Mouse (Mus musculus): ENCODE results near the gene Ephb1. TPM values are rescaled to one million over a fixed set of nuclear protein-coding genes. Genes with fewer than 3 reads are reported as not detected.

Gene Ephb1
- total and polyA plus RNA-seq, 2 experiments: under 0.01 to 0.05 TPM

GRCm38 (mm10) chr9:101915082-101915481, 439.4 kb downstream of the Ephb1 start:
- H3K36me3 ChIP-seq (ENCODE audit: control insufficient read depth, insufficient read depth, low read length): no peaks in the 10 kb centered on the region
- H3K4me1 ChIP-seq (ENCODE audit: control insufficient read depth, insufficient read depth, low read length): no peaks in the 10 kb centered on the region
- WGBS: 77% methylated on average over 2 of the region's 2 CpGs
- no peak overlapping the region for H3K9ac ChIP-seq (ENCODE audit: low read depth, low read length)
- H3K79me2 ChIP-seq (ENCODE audit: control insufficient read depth, insufficient read depth, low read length): no peaks in the 10 kb centered on the region
- H3K27me3 ChIP-seq (ENCODE audit: control insufficient read depth, insufficient read depth, low read length): no peaks in the 10 kb centered on the region
- DNase-seq (ENCODE audit: extremely low read depth, low read depth, low spot score): no peak
- H3K4me3 ChIP-seq (ENCODE audit: insufficient read depth, low read depth, low read length): no peak overlapping the region
- no peak overlapping the region for H3K27ac ChIP-seq (replicated peaks; ENCODE audit: insufficient read depth, low read depth, low read length)
- TF ChIP-seq CTCF (IDR thresholded peaks at IDR 0.05; ENCODE audit: low read depth, low read length): no peak
- no peak for TF ChIP-seq POLR2A (IDR thresholded peaks at IDR 0.05; ENCODE audit: extremely low read depth, insufficient read depth, low read length)

DNA sequence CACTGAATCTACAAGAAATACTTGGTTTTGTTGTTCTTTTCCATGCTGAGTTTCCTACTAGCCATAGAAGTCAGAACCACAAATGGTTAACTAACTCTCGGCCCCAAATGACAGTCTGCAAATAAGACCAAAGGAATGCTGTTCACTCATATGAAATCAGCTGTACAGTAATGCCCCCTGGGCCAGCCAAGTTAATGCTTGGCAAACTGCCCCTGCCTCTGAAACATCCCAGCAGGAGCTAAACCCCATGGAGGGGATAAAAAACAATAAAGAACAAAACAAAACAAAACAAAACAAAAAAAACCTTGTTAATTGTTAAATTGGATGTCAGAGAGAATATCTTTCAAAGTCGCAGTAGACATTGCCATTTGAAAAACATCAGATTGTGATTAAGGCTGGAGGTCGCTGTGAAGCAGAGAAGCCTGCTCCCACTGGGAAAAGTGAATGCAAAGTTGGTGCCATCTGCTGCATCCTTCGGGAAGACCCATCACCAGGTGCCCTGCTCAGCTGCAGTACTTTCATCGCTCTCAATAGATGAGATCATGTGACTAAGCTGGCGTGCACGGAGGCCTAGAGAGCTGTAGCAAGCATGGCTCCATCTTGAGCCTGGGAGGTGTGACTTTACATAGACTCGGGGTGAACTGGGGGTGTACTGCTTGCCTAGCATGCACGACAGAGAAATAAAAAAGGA, 443.2 kb downstream of the Ephb1 start:
- Histone ChIP-seq H3K36me3 (ENCODE audit: control insufficient read depth, insufficient read depth, low read length) (no peaks in the 10 kb centered on the region), H3K27me3 (ENCODE audit: control insufficient read depth, insufficient read depth, low read length) (no peaks in the 10 kb centered on the region), H3K27ac (replicated peaks; ENCODE audit: insufficient read depth, low read depth, low read length) (no peak overlapping the region), H3K79me2 (ENCODE audit: control insufficient read depth, insufficient read depth, low read length) (no peaks in the 10 kb centered on the region), H3K4me1 (ENCODE audit: control insufficient read depth, insufficient read depth, low read length) (no peaks in the 10 kb centered on the region), H3K9ac (ENCODE audit: low read depth, low read length) (no peak overlapping the region), H3K4me3 (ENCODE audit: insufficient read depth, low read depth, low read length) (no peak overlapping the region)
- TF ChIP-seq POLR2A (IDR thresholded peaks at IDR 0.05; ENCODE audit: extremely low read depth, insufficient read depth, low read length) (no peak), CTCF (IDR thresholded peaks at IDR 0.05; ENCODE audit: low read depth, low read length) (no peak)
- 58% methylated on average over 9 of the region's 9 CpGs for WGBS
- DNase-seq (ENCODE audit: extremely low read depth, low read depth, low spot score): no peak

GRCm38 (mm10) chr9:101909491-101909890, 445.0 kb downstream of the Ephb1 start:
- Histone ChIP-seq H3K9ac (ENCODE audit: low read depth, low read length) (no peak overlapping the region), H3K27me3 (ENCODE audit: control insufficient read depth, insufficient read depth, low read length) (no peaks in the 10 kb centered on the region), H3K4me3 (ENCODE audit: insufficient read depth, low read depth, low read length) (no peak overlapping the region), H3K4me1 (ENCODE audit: control insufficient read depth, insufficient read depth, low read length) (no peaks in the 10 kb centered on the region), H3K27ac (replicated peaks; ENCODE audit: insufficient read depth, low read depth, low read length) (no peak overlapping the region), H3K79me2 (ENCODE audit: control insufficient read depth, insufficient read depth, low read length) (no peaks in the 10 kb centered on the region), H3K36me3 (ENCODE audit: control insufficient read depth, insufficient read depth, low read length) (no peaks in the 10 kb centered on the region)
- no peak for TF ChIP-seq CTCF (IDR thresholded peaks at IDR 0.05; ENCODE audit: low read depth, low read length)
- no peak for TF ChIP-seq POLR2A (IDR thresholded peaks at IDR 0.05; ENCODE audit: extremely low read depth, insufficient read depth, low read length)
- 91% methylated on average over 4 of the region's 4 CpGs for WGBS
- no peak for DNase-seq (ENCODE audit: extremely low read depth, low read depth, low spot score)

DNA sequence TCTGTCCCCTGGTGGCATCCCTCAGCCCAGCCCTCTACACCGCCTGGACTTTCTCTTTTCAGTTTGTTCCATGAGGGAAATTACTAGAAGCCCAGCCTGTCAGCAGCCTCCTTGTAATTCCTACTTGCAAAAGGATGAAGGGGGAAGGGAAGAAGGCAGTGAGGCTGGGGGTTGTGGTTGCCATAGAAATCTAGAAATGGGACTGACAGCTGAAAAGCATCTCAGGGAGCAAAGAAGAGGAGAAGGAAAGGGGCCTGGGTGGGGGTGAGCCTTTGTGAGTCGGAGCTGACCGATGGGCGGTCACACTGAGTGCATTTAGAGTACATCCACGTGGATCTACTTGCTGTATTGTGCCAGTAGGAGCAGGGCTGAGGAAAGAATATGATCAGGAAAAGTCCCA, 445.6 kb downstream of the Ephb1 start:
- Histone ChIP-seq H3K27me3 (ENCODE audit: control insufficient read depth, insufficient read depth, low read length) (no peaks in the 10 kb centered on the region), H3K9ac (ENCODE audit: low read depth, low read length) (no peak overlapping the region), H3K4me1 (ENCODE audit: control insufficient read depth, insufficient read depth, low read length) (no peaks in the 10 kb centered on the region), H3K27ac (replicated peaks; ENCODE audit: insufficient read depth, low read depth, low read length) (no peak overlapping the region), H3K79me2 (ENCODE audit: control insufficient read depth, insufficient read depth, low read length) (no peaks in the 10 kb centered on the region), H3K36me3 (ENCODE audit: control insufficient read depth, insufficient read depth, low read length) (no peaks in the 10 kb centered on the region), H3K4me3 (ENCODE audit: insufficient read depth, low read depth, low read length) (no peak overlapping the region)
- no peak for DNase-seq (ENCODE audit: extremely low read depth, low read depth, low spot score)
- no peak for TF ChIP-seq CTCF (IDR thresholded peaks at IDR 0.05; ENCODE audit: low read depth, low read length)
- WGBS: 82% methylated on average over 5 of the region's 5 CpGs

DNA sequence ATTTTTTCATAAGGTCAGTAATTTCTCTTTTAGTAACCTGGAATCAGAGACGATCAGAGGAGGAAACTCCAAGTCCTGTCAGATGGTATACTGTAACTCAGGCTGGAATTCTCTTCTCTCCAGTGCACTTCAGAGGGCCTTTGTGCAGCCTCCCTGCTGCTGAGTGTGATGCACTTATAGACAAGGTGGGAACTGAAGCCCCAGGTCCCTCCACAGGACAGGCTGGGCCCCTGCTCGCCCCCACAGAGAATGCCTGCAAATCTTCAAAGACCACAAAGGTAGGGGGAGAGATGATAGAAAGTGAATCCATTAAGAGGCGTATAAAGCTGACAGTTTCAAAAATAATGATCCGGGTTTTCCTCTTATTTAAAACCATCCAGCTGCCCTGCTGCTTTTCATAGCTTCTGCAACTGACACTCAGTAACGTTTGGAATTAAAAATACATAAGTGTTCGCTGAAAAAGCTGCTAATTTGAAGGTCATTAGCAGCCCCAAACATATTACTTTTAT, 446.7 kb downstream of the Ephb1 start:
- no peaks in the 10 kb centered on the region for H3K4me1 ChIP-seq (ENCODE audit: control insufficient read depth, insufficient read depth, low read length)
- WGBS: 63% methylated on average over 6 of the region's 6 CpGs

DNA sequence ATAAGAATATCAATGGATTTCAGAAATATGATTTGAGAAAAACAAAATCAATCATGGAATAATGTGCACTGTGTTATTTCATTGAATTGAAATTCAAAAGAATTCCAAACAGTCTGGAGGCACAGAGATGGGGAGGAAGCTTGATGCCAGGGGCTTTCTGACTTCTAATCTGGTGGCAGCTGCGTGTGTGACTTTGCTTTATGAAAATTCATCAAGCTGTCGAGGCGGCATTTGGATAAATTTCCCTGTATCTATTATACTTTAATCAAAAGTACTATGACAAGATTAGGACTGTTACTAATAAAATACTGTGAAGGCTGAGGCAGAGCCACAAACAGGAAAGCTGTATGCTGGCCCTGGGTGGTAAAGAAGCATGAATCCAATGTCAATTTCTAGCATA, 451.1 kb downstream of the Ephb1 start:
- Histone ChIP-seq H3K9ac (ENCODE audit: low read depth, low read length) (no peak overlapping the region), H3K4me1 (ENCODE audit: control insufficient read depth, insufficient read depth, low read length) (no peaks in the 10 kb centered on the region), H3K27ac (replicated peaks; ENCODE audit: insufficient read depth, low read depth, low read length) (no peak overlapping the region), H3K79me2 (ENCODE audit: control insufficient read depth, insufficient read depth, low read length) (no peaks in the 10 kb centered on the region), H3K27me3 (ENCODE audit: control insufficient read depth, insufficient read depth, low read length) (no peaks in the 10 kb centered on the region), H3K36me3 (ENCODE audit: control insufficient read depth, insufficient read depth, low read length) (no peaks in the 10 kb centered on the region), H3K4me3 (ENCODE audit: insufficient read depth, low read depth, low read length) (no peak overlapping the region)
- 82% methylated on average over 3 of the region's 3 CpGs for WGBS
- TF ChIP-seq POLR2A (IDR thresholded peaks at IDR 0.05; ENCODE audit: extremely low read depth, insufficient read depth, low read length): no peak
- TF ChIP-seq CTCF (IDR thresholded peaks at IDR 0.05; ENCODE audit: low read depth, low read length): no peak
- no peak for DNase-seq (ENCODE audit: extremely low read depth, low read depth, low spot score)

More for the DNA sequence above, 446.7 kb downstream of the Ephb1 start:
- H3K9ac ChIP-seq (ENCODE audit: low read depth, low read length): no peak overlapping the region
- H3K4me3 ChIP-seq (ENCODE audit: insufficient read depth, low read depth, low read length): no peak overlapping the region
- TF ChIP-seq CTCF (IDR thresholded peaks at IDR 0.05; ENCODE audit: low read depth, low read length) (no peak), POLR2A (IDR thresholded peaks at IDR 0.05; ENCODE audit: extremely low read depth, insufficient read depth, low read length) (no peak)
- no peak overlapping the region for H3K27ac ChIP-seq (replicated peaks; ENCODE audit: insufficient read depth, low read depth, low read length)
- no peaks in the 10 kb centered on the region for H3K79me2 ChIP-seq (ENCODE audit: control insufficient read depth, insufficient read depth, low read length)
- H3K36me3 ChIP-seq (ENCODE audit: control insufficient read depth, insufficient read depth, low read length): no peaks in the 10 kb centered on the region
- no peaks in the 10 kb centered on the region for H3K27me3 ChIP-seq (ENCODE audit: control insufficient read depth, insufficient read depth, low read length)
- DNase-seq (ENCODE audit: extremely low read depth, low read depth, low spot score): no peak
